Mouse (Mus musculus) small intestine, adult 2 months (tissue): ENCODE measurements around the gene Pard3.

Experiments
- CTCF ChIP-seq: fragments of 200-500 bp; IDR thresholded peaks from 2 replicates; pipeline ENCODE4 v1.5.1; 2012; ENCODE audit warnings: low read depth, mild to moderate bottlenecking, control low read depth, inconsistent platforms, low read length, moderate library complexity, mixed read lengths; ENCODE audit not compliant: insufficient replicate concordance, insufficient read length; ENCODE audit errors: extremely low read depth
- POLR2A ChIP-seq: fragments of 200-500 bp; IDR thresholded peaks from 2 replicates; pipeline ENCODE4 v1.6.1; 2012; ENCODE audit warnings: low read depth, mild to moderate bottlenecking, control low read depth, inconsistent platforms, low read length, moderate library complexity

- TF ChIP-seq CTCF = no peak
- TF ChIP-seq POLR2A = no peak
Measured at GRCm38 (mm10) chr8:127491963-127492362, 428.3 kb downstream of the Pard3 start.
